Mouse (Mus musculus): ENCODE data around the gene Arsg. TPM values are rescaled to one million over a fixed set of nuclear protein-coding genes. Genes with fewer than 3 reads are reported as not detected.

Gene Arsg
- total and polyA plus RNA-seq, 3 experiments = 0.79 to 3.3 (median 1.4) TPM

DNA sequence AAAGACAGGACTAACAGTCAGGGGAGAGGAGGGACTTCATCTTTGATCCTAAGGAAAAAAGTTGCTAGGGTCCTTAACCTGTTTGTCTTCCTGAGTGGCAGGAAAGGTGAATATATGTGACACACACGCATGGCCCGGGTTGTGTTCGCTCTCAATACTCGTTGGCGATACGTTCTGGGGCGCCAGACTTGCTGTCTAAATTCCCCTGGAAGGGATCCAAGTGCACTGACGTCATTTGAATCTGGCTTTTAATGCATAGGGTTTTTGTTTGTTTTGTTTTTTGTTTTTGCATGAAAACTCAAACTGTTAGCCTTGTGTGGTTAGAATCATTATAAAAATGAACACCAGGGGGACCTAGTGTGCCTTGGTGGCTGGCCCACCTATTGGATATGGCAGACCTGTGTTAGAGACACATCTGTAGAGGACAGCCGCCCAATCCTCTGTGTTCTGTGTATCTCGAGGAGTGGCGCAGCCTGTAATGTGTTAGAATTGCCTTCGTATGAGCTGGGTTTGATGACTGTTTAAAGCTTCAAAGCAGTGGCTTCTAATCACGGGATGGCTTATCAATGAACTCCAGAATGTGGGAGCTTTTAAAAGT is 27.6 kb upstream of the Arsg start:
- Histone ChIP-seq H3K4me3 (replicated peaks in 1 of 3; ENCODE audit: low read depth in 2 of 3, low read length in 2 of 3, poor library complexity in 1 of 3) (no peak overlapping the region), H3K27me3 (replicated peaks) (no peaks in the 10 kb centered on the region), H3K4me1 (ENCODE audit: control insufficient read depth in 1 of 2, insufficient read depth in 2 of 2) (peaks cover 2 to 6% of the 10 kb centered on the region in 2 experiments), H3K36me3 (replicated peaks in 1 of 2; ENCODE audit: control insufficient read depth in 1 of 2, insufficient read depth in 1 of 2, low read length in 1 of 2) (peaks cover 0 to 9% of the 10 kb centered on the region in 2 experiments), H3K27ac (ENCODE audit: insufficient read depth, low read depth) (no peak overlapping the region), H3K9me3 (replicated peaks; ENCODE audit: low read length) (no peaks in the 10 kb centered on the region), H3K4me2 (ENCODE audit: insufficient read depth, low read depth, poor library complexity, severe bottlenecking) (no peak overlapping the region), H3K79me2 (replicated peaks; ENCODE audit: control insufficient read depth, extremely low read depth, insufficient read depth, poor library complexity, severe bottlenecking) (no peaks in the 10 kb centered on the region), H3K9ac (ENCODE audit: insufficient read depth, low read depth) (no peak overlapping the region)
- DNase-seq (ENCODE audit: extremely low read depth) = peak; percentile 66
- in situ Hi-C loops (cut with MboI; ENCODE audit: low pct_ligation_motif_present, low pct_unique_long_range_greater_than_20kb, low sequenced_read_pairs) = loop anchor here (5.0 to 10.0 kb wide), 2 partner anchors 137 to 409 kb away; no protein-coding TSS in a partner anchor
- TF ChIP-seq GABPA (IDR thresholded peaks at IDR 0.05; ENCODE audit: insufficient replicate concordance, low read depth, low read length) (no peak), JUN (IDR thresholded peaks at IDR 0.05; ENCODE audit: insufficient read depth, low read depth, low read length) (no peak), IRF4 (IDR thresholded peaks at IDR 0.05; ENCODE audit: low read depth, low read length) (peak; percentile 53), MYC (IDR thresholded peaks at IDR 0.05; ENCODE audit: low read depth, low read length) (peak; percentile 75), NELFE (IDR thresholded peaks at IDR 0.05; ENCODE audit: low read depth, low read length) (peak; percentile 53; the same call in 1 of the 2 replicates), CHD2 (IDR thresholded peaks at IDR 0.05; ENCODE audit: low read length) (0 out of 2 replicates have a peak, but pooled peaks have one; percentile 26), ZC3H11A (IDR thresholded peaks at IDR 0.05; ENCODE audit: low read depth, low read length) (peak; percentile 99), PAX5 (IDR thresholded peaks at IDR 0.05; ENCODE audit: low read length) (no peak), JUND (conservative IDR thresholded peaks at IDR 0.05; ENCODE audit: low read depth, low read length) (no peak), CHD1 (IDR thresholded peaks at IDR 0.05; ENCODE audit: low read depth, low read length) (no peak), SMC3 (IDR thresholded peaks at IDR 0.05; ENCODE audit: low read depth, low read length) (peak; percentile 100), SIN3A (IDR thresholded peaks at IDR 0.05; ENCODE audit: low read length) (0 out of 2 replicates have a peak, but pooled peaks have one; percentile 30), RAD21 (IDR thresholded peaks at IDR 0.05; ENCODE audit: low read depth, low read length) (peak; percentile 99), CTCF (conservative IDR thresholded peaks at IDR 0.05 in 1 of 2, IDR thresholded peaks at IDR 0.05 in 1 of 2; ENCODE audit: low read depth in 2 of 2, low read length in 2 of 2) (peak; percentile 41 to 98), UBTF (IDR thresholded peaks at IDR 0.05; ENCODE audit: low read depth, low read length) (no peak)
- dilution Hi-C loops (cut with MboI; ENCODE audit: extremely low pct_ligation_motif_present, extremely low pct_unique_long_range_greater_than_20kb, low sequenced_read_pairs) = no loop called here

DNA sequence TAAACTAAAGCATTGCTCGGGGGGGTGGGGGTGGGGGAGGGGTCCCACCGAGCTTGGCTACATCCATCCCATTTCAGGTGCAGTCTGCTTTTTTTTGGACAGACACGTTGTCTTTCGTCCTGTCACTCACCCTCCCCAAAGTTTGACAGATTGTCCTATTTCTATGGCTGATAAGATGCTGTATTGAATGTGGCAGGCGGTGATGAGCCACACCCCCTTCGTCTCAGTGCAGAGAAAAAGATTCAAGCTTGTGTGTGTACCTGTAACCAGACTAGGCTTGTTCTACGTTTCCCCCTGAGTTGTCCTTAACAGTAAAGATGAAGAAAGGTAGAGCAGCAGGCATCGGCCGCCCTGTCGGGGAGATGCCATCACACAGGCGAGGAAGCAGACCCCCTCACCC is 22.0 kb upstream of the Arsg start:
- DNase-seq (ENCODE audit: extremely low read depth) = no peak
- Histone ChIP-seq H3K36me3 (replicated peaks in 1 of 2; ENCODE audit: control insufficient read depth in 1 of 2, insufficient read depth in 1 of 2, low read length in 1 of 2) (peaks cover 20 to 53% of the 10 kb centered on the region in 2 experiments), H3K9ac (ENCODE audit: insufficient read depth, low read depth) (no peak overlapping the region), H3K27ac (ENCODE audit: insufficient read depth, low read depth) (no peak overlapping the region), H3K79me2 (replicated peaks; ENCODE audit: control insufficient read depth, extremely low read depth, insufficient read depth, poor library complexity, severe bottlenecking) (no peaks in the 10 kb centered on the region), H3K9me3 (replicated peaks; ENCODE audit: low read length) (no peaks in the 10 kb centered on the region), H3K4me2 (ENCODE audit: insufficient read depth, low read depth, poor library complexity, severe bottlenecking) (no peak overlapping the region), H3K4me3 (replicated peaks in 1 of 3; ENCODE audit: low read depth in 2 of 3, low read length in 2 of 3, poor library complexity in 1 of 3) (no peak overlapping the region), H3K4me1 (ENCODE audit: control insufficient read depth in 1 of 2, insufficient read depth in 2 of 2) (no peaks in the 10 kb centered on the region), H3K27me3 (replicated peaks) (no peaks in the 10 kb centered on the region)
- no peak for TF ChIP-seq TCF12 (IDR thresholded peaks at IDR 0.05; ENCODE audit: low read depth, low read length)
- TF ChIP-seq EP300 (IDR thresholded peaks at IDR 0.05; ENCODE audit: low read length) = no peak
- TF ChIP-seq USF2 (conservative IDR thresholded peaks at IDR 0.05; ENCODE audit: low read depth, low read length) = no peak
- TF ChIP-seq KAT2A (IDR thresholded peaks at IDR 0.05; ENCODE audit: insufficient replicate concordance, low read length) = no peak
- no peak for TF ChIP-seq USF1 (IDR thresholded peaks at IDR 0.05; ENCODE audit: low read depth, low read length)
- TF ChIP-seq RAD21 (IDR thresholded peaks at IDR 0.05; ENCODE audit: low read depth, low read length) = no peak
- no peak for TF ChIP-seq HCFC1 (IDR thresholded peaks at IDR 0.05; ENCODE audit: low read depth, low read length)
- no peak for TF ChIP-seq MEF2A (IDR thresholded peaks at IDR 0.05; ENCODE audit: borderline replicate concordance, low read depth, low read length)
- no peak for TF ChIP-seq MAX (IDR thresholded peaks at IDR 0.05; ENCODE audit: low read length)
- no peak for TF ChIP-seq SMC3 (IDR thresholded peaks at IDR 0.05; ENCODE audit: low read depth, low read length)
- no peak for TF ChIP-seq CHD1 (IDR thresholded peaks at IDR 0.05; ENCODE audit: low read depth, low read length)
- TF ChIP-seq SIN3A (IDR thresholded peaks at IDR 0.05; ENCODE audit: low read length) = no peak
- no peak for TF ChIP-seq ZNF384 (IDR thresholded peaks at IDR 0.05; ENCODE audit: low read depth, low read length)
- no peak for TF ChIP-seq BHLHE40 (IDR thresholded peaks at IDR 0.05; ENCODE audit: low read depth, low read length)
- TF ChIP-seq PAX5 (IDR thresholded peaks at IDR 0.05; ENCODE audit: low read length) = no peak
- no peak for TF ChIP-seq JUN (IDR thresholded peaks at IDR 0.05; ENCODE audit: insufficient read depth, low read depth, low read length)
- TF ChIP-seq ELF1 (IDR thresholded peaks at IDR 0.05; ENCODE audit: low read depth, low read length) = no peak
- TF ChIP-seq MAFK (IDR thresholded peaks at IDR 0.05; ENCODE audit: insufficient replicate concordance, low read length) = no peak
- no peak for TF ChIP-seq E2F4 (IDR thresholded peaks at IDR 0.05; ENCODE audit: insufficient replicate concordance, low read depth, low read length)
- no peak for TF ChIP-seq ETS1 (conservative IDR thresholded peaks at IDR 0.05; ENCODE audit: low read depth, low read length)
- in situ Hi-C loops (cut with MboI; ENCODE audit: low pct_ligation_motif_present, low pct_unique_long_range_greater_than_20kb, low sequenced_read_pairs) (no loop called here), dilution Hi-C loops (cut with MboI; ENCODE audit: extremely low pct_ligation_motif_present, extremely low pct_unique_long_range_greater_than_20kb, low sequenced_read_pairs) (no loop called here)

Measured in CH12.LX (cell line).